Comparison of ENCODE assay signal across 33 mouse cellular contexts in the genomic region with DNA sequence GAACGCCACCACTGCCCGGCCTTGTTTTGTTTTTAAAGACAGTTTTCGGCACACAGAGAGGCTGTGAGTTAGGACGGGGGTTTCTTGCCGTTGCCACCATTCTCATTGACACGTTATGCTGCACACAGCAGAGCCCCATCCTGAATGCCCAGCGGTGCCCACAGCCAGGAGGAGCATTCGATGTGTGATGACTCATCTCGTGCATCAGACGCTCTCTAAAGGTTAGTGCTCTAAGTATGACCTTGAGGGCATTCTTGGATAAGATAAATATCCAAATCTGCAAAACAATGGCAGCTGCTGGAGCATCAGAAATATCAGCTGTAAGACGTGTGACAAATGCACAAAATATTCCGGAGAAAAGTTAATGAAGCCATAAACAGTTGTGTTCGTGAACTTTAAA. TPM values are rescaled to one million over a fixed set of nuclear protein-coding genes. Genes with fewer than 3 reads are reported as not detected.
A peak's percentile ranks its signal among the peaks of the same experiment; 100 is the strongest.
DNase-seq lines count a peak whose midpoint lies in the region; ATAC-seq and TF ChIP-seq lines count a peak whose summit lies in the region.
"Had no signal": no experiment of that assay in that cellular context is flagged by ENCODE, and none has a peak within 500 bp of the region (broad histone marks: within the 10 kb centered on the region; RNA-seq: fewer than 3 reads in every experiment).

No protein-coding gene starts in this region.

- 0 out of 2 replicates have a peak, but pooled peaks have one; percentile 38 for TF ChIP-seq POLR2A in liver, adult 2 months (IDR thresholded peaks at IDR 0.05; ENCODE audit: extremely low read depth, insufficient read depth, low read length)

- no peaks in the 10 kb centered on the region for H3K27me3 ChIP-seq in liver, adult 2 months (ENCODE audit: control insufficient read depth, insufficient read depth, low read length)
- H3K27me3 ChIP-seq in liver, embryonic 11.5 days (replicated peaks; ENCODE audit: control insufficient read depth, insufficient read depth, low read length) = no peaks in the 10 kb centered on the region
- no peaks in the 10 kb centered on the region for H3K27me3 ChIP-seq in C2C12 (ENCODE audit: control insufficient read depth, insufficient read depth, insufficient read length)
- no peaks in the 10 kb centered on the region; the same call in none of the 2 replicates for H3K27me3 ChIP-seq in liver, embryonic 15.5 days
- H3K27me3 ChIP-seq: embryonic facial prominence, embryonic 13.5 days; forebrain, embryonic 15.5 days; lung, embryonic 15.5 days had no signal

- peak; percentile 73 for DNase-seq in liver, adult 2 months (ENCODE audit: extremely low read depth, low read depth, low spot score)
- no peak for DNase-seq in liver, embryonic 11.5 days (ENCODE audit: low spot score)
- DNase-seq in adrenal gland, adult 8-10 months = peak; percentile 60
- no peak for DNase-seq in urinary bladder, postnatal 10 days (ENCODE audit: low spot score)
- no peak for DNase-seq in B cell, adult 2 months
- DNase-seq in urinary bladder, postnatal 25 days (ENCODE audit: low spot score) = no peak
- DNase-seq: cerebellum, adult 11-12 months; cerebellum, postnatal 10 days; gastrocnemius, adult 2 months; heart, adult 2 months; heart, postnatal 4 days; kidney, postnatal 14 days; left cerebral cortex, postnatal 4 days; lung, postnatal 36 days; thymus, adult 2 months; thymus, postnatal 36 days had no signal

- H3K27ac ChIP-seq in liver, adult 2 months (replicated peaks; ENCODE audit: insufficient read depth, low read depth, low read length) = peak overlapping the region; percentile 95
- no peak overlapping the region; the same call in 1 of the 2 replicates for H3K27ac ChIP-seq in liver, embryonic 11.5 days (ENCODE audit: low read depth, low read length)
- H3K27ac ChIP-seq in liver, embryonic 15.5 days (replicated peaks) = peak overlapping the region; percentile 64; the same call in 1 of the 2 replicates
- H3K27ac ChIP-seq: embryonic facial prominence, embryonic 13.5 days; forebrain, embryonic 10.5 days; forebrain, embryonic 15.5 days; gastrocnemius, adult 2 months; heart, adult 2 months; hindbrain, embryonic 14.5 days; left cerebral cortex, adult 2 months; lung, embryonic 15.5 days had no signal

- no peaks in the 10 kb centered on the region for H3K9me3 ChIP-seq in liver, embryonic 11.5 days (ENCODE audit: control insufficient read depth, low read length)
- H3K9me3 ChIP-seq in liver, embryonic 15.5 days (replicated peaks) = no peaks in the 10 kb centered on the region
- H3K9me3 ChIP-seq: embryonic facial prominence, embryonic 13.5 days; forebrain, embryonic 10.5 days; forebrain, embryonic 15.5 days; heart, embryonic 12.5 days; lung, embryonic 15.5 days had no signal

- no peak for ATAC-seq in liver, embryonic 11.5 days (replicated peaks; ENCODE audit: low FRiP score)
- no peak for ATAC-seq in liver, embryonic 15.5 days (ENCODE audit: insufficient read depth)
- ATAC-seq: activated CD4-positive, CD25-positive, alpha-beta regulatory T cell, adult 4 months; forebrain, embryonic 15.5 days; intestine, postnatal 0 days; midbrain, embryonic 16.5 days had no signal

- TF ChIP-seq CTCF in liver, adult 2 months (IDR thresholded peaks at IDR 0.05; ENCODE audit: low read depth, low read length) = 0 out of 2 replicates have a peak, but pooled peaks have one; percentile 12
- no peak for TF ChIP-seq CTCF in C2C12 (IDR thresholded peaks at IDR 0.05; ENCODE audit: control insufficient read depth, insufficient read depth, insufficient read length)

- H3ac ChIP-seq in C2C12 (ENCODE audit: control insufficient read depth, insufficient read length, low read depth) = no peak overlapping the region

- H3K4me1 ChIP-seq in liver, adult 2 months (ENCODE audit: control insufficient read depth, insufficient read depth, low read length) = peaks cover 26% of the 10 kb centered on the region
- peaks cover 6% of the 10 kb centered on the region for H3K4me1 ChIP-seq in liver, embryonic 11.5 days (replicated peaks; ENCODE audit: control insufficient read depth, insufficient read depth, low read length)
- peaks cover 21% of the 10 kb centered on the region for H3K4me1 ChIP-seq in liver, embryonic 15.5 days (replicated peaks)
- H3K4me1 ChIP-seq: heart, embryonic 12.5 days had no signal

- H3K4me2 ChIP-seq in liver, embryonic 11.5 days = no peak overlapping the region
- peak overlapping the region; percentile 44 for H3K4me2 ChIP-seq in liver, embryonic 15.5 days
- H3K4me2 ChIP-seq: embryonic facial prominence, embryonic 13.5 days; forebrain, embryonic 15.5 days; heart, embryonic 12.5 days; hindbrain, embryonic 14.5 days; lung, embryonic 15.5 days; midbrain, embryonic 11.5 days had no signal

- WGBS in liver, adult 2 months = 17% methylated on average over 13 of the region's 13 CpGs
- 76% methylated on average over 13 of the region's 13 CpGs for WGBS in liver, embryonic 11.5 days
- WGBS in liver, embryonic 15.5 days (ENCODE audit: insufficient replicate concordance) = 70% methylated on average over 13 of the region's 13 CpGs

- H3K36me3 ChIP-seq in liver, adult 2 months (ENCODE audit: control insufficient read depth, insufficient read depth, low read length) = peaks cover 4% of the 10 kb centered on the region; the same call in 1 of the 2 replicates
- no peaks in the 10 kb centered on the region for H3K36me3 ChIP-seq in liver, embryonic 11.5 days (ENCODE audit: control insufficient read depth, insufficient read depth, low read length)
- no peaks in the 10 kb centered on the region for H3K36me3 ChIP-seq in C2C12 (ENCODE audit: control insufficient read depth, insufficient read depth)
- H3K36me3 ChIP-seq in liver, embryonic 15.5 days (replicated peaks) = no peaks in the 10 kb centered on the region
- H3K36me3 ChIP-seq: embryonic facial prominence, embryonic 13.5 days; forebrain, embryonic 10.5 days; forebrain, embryonic 15.5 days; heart, embryonic 12.5 days; lung, embryonic 15.5 days had no signal

- H3K79me2 ChIP-seq in liver, adult 2 months (ENCODE audit: control insufficient read depth, insufficient read depth, low read length) = peaks cover 5% of the 10 kb centered on the region; the same call in 1 of the 2 replicates
- no peaks in the 10 kb centered on the region for H3K79me2 ChIP-seq in C2C12 (ENCODE audit: control insufficient read depth, insufficient read depth)

- H3K79me3 ChIP-seq in C2C12 (ENCODE audit: low read depth) = no peaks in the 10 kb centered on the region

- peak overlapping the region; percentile 91 for H3K4me3 ChIP-seq in liver, adult 2 months (ENCODE audit: insufficient read depth, low read depth, low read length)
- H3K4me3 ChIP-seq in liver, embryonic 11.5 days (ENCODE audit: low read depth, low read length) = no peak overlapping the region
- H3K4me3 ChIP-seq in C2C12 (ENCODE audit: insufficient read depth, poor library complexity, severe bottlenecking) = no peak overlapping the region
- H3K4me3 ChIP-seq in liver, embryonic 15.5 days (replicated peaks) = peak overlapping the region; percentile 40
- H3K4me3 ChIP-seq: embryonic facial prominence, embryonic 13.5 days; forebrain, embryonic 10.5 days; forebrain, embryonic 15.5 days; gastrocnemius, adult 2 months; heart, adult 2 months; heart, embryonic 12.5 days; left cerebral cortex, adult 2 months; lung, embryonic 15.5 days had no signal

- H3K9ac ChIP-seq in liver, adult 2 months (ENCODE audit: low read depth, low read length) = peak overlapping the region; percentile 98
- H3K9ac ChIP-seq in liver, embryonic 11.5 days (ENCODE audit: low read depth, low read length) = no peak overlapping the region
- H3K9ac ChIP-seq in liver, embryonic 15.5 days = no peak overlapping the region
- H3K9ac ChIP-seq: forebrain, embryonic 15.5 days; heart, embryonic 12.5 days; hindbrain, embryonic 14.5 days; lung, embryonic 15.5 days had no signal

TF ChIP-seq in C2C12, 6 proteins besides CTCF, POLR2A, EP300 and RAD21:
- no peak for TF ChIP-seq USF1 (IDR thresholded peaks at IDR 0.05; ENCODE audit: low read depth)
- peak; percentile 31 for TF ChIP-seq MYOD1 (IDR thresholded peaks at IDR 0.05; ENCODE audit: control insufficient read depth, insufficient read length, low read depth)
TF ChIP-seq in C2C12: peak in this region for 1.

RNA-seq across cellular contexts. Expression of a gene that starts 6.9 kb away (rescaled TPM):
- 0.55 and 0.81 TPM in 2 replicates for total RNA-seq in liver, adult 2 months (2014; rRNA removed)
- polyA plus RNA-seq in liver, adult 2 months (2012; rRNA removed) = not detected in 2 replicates
- polyA plus RNA-seq in liver, embryonic 11.5 days (2014; fragmentation: Nextera tagmentation; extraction: Ambion mirVana) = 0.97 TPM in 1 of 2 replicates, not detected in the other
- 0.81 TPM for polyA plus RNA-seq in C2C12 (2012; fragmentation: generic; extraction: Trizol)
- 100 to 1,000 TPM in 3 of 4 experiments, 10 to 100 TPM in 1; 73.2 to 522 (median 364) TPM for total RNA-seq in adrenal gland, adult 8-10 months (2022)
- 2.5 and 3.6 TPM in 2 replicates for polyA plus RNA-seq in liver, embryonic 15.5 days (2015; fragmentation: Nextera tagmentation; extraction: Ambion mirVana)
- total RNA-seq: common myeloid progenitor, adult 5-6 weeks; left cerebral cortex, postnatal 4 days; megakaryocyte, adult 5-6 weeks; neutrophil, adult 5-6 weeks had no signal
- polyA plus RNA-seq: activated CD4-positive, CD25-positive, alpha-beta regulatory T cell, adult 4 months; forebrain, embryonic 10.5 days; forebrain, embryonic 15.5 days; hindbrain, embryonic 14.5 days; kidney, embryonic 14.5 days; midbrain, embryonic 11.5 days; midbrain, embryonic 16.5 days had no signal

RNA-seq across cellular contexts. Expression of a gene that starts 13.6 kb away (rescaled TPM):
- total RNA-seq in liver, adult 2 months (2014; rRNA removed) = 28.9 and 33.4 TPM in 2 replicates
- 72.9 and 119 TPM in 2 replicates for polyA plus RNA-seq in liver, adult 2 months (2012; rRNA removed)
- polyA plus RNA-seq in liver, embryonic 11.5 days (2014; fragmentation: Nextera tagmentation; extraction: Ambion mirVana) = 1.3 and 1.9 TPM in 2 replicates
- polyA plus RNA-seq in C2C12 (2012; fragmentation: generic; extraction: Trizol) = 0.01 TPM
- total RNA-seq in adrenal gland, adult 8-10 months (2022) = 1 to 10 TPM; 1.4 to 4.0 (median 2.9) TPM
- polyA plus RNA-seq in liver, embryonic 15.5 days (2015; fragmentation: Nextera tagmentation; extraction: Ambion mirVana) = 4.8 and 7.0 TPM in 2 replicates
- total RNA-seq: gastrocnemius, adult 2 months; heart, postnatal 4 days; megakaryocyte, adult 5-6 weeks had no signal
- polyA plus RNA-seq: activated CD4-positive, CD25-positive, alpha-beta regulatory T cell, adult 4 months had no signal

RNA-seq across cellular contexts. Expression of a gene that starts 25.0 kb away (rescaled TPM):
- 134 and 150 TPM in 2 replicates for total RNA-seq in liver, adult 2 months (2014; rRNA removed)
- 155 TPM in 2 replicates for polyA plus RNA-seq in liver, adult 2 months (2012; rRNA removed)
- 19.9 and 24.5 TPM in 2 replicates for polyA plus RNA-seq in liver, embryonic 11.5 days (2014; fragmentation: Nextera tagmentation; extraction: Ambion mirVana)
- polyA plus RNA-seq in C2C12 (2012; fragmentation: generic; extraction: Trizol) = 17.4 TPM
- total RNA-seq in adrenal gland, adult 8-10 months (2022) = 10 to 100 TPM; 33.4 to 48.7 (median 41.0) TPM
- polyA plus RNA-seq in liver, embryonic 15.5 days (2015; fragmentation: Nextera tagmentation; extraction: Ambion mirVana) = 20.0 and 21.5 TPM in 2 replicates

RNA-seq across cellular contexts. Expression of a gene that starts 25.4 kb away (rescaled TPM):
- total RNA-seq in liver, adult 2 months (2014; rRNA removed) = 83.6 and 102 TPM in 2 replicates
- 51.1 and 58.2 TPM in 2 replicates for polyA plus RNA-seq in liver, adult 2 months (2012; rRNA removed)
- polyA plus RNA-seq in liver, embryonic 11.5 days (2014; fragmentation: Nextera tagmentation; extraction: Ambion mirVana) = 162 and 183 TPM in 2 replicates
- 211 TPM for polyA plus RNA-seq in C2C12 (2012; fragmentation: generic; extraction: Trizol)
- 100 to 1,000 TPM; 113 to 125 (median 116) TPM for total RNA-seq in adrenal gland, adult 8-10 months (2022)
- 133 TPM in 2 replicates for polyA plus RNA-seq in liver, embryonic 15.5 days (2015; fragmentation: Nextera tagmentation; extraction: Ambion mirVana)

RNA-seq across cellular contexts. Expression of a gene that starts 34.1 kb away (rescaled TPM):
- total RNA-seq in liver, adult 2 months (2014; rRNA removed) = 16.6 and 19.1 TPM in 2 replicates
- 41.3 and 43.3 TPM in 2 replicates for polyA plus RNA-seq in liver, adult 2 months (2012; rRNA removed)
- 13.1 and 13.2 TPM in 2 replicates for polyA plus RNA-seq in liver, embryonic 11.5 days (2014; fragmentation: Nextera tagmentation; extraction: Ambion mirVana)
- polyA plus RNA-seq in C2C12 (2012; fragmentation: generic; extraction: Trizol) = 12.2 TPM
- total RNA-seq in adrenal gland, adult 8-10 months (2022) = 10 to 100 TPM; 37.1 to 69.0 (median 52.9) TPM
- 6.0 and 6.6 TPM in 2 replicates for polyA plus RNA-seq in liver, embryonic 15.5 days (2015; fragmentation: Nextera tagmentation; extraction: Ambion mirVana)

Comparison
In these comparisons a context has a peak if more than half of its experiments do, and no peak if none do; other contexts are left out.
1. DNase-seq: peak in liver, adult 2 months (single experiment) and adrenal gland, adult 8-10 months (single experiment); none in liver, embryonic 11.5 days (single experiment), urinary bladder, postnatal 10 days (single experiment), B cell, adult 2 months (0 of 2) and urinary bladder, postnatal 25 days (single experiment).
2. H3K4me3 ChIP-seq: peak in liver, adult 2 months (single experiment) and liver, embryonic 15.5 days (single experiment); none in liver, embryonic 11.5 days (single experiment) and C2C12 (single experiment).